Mouse (Mus musculus): ENCODE measurements around the gene Abca1. TPM values are rescaled to one million over a fixed set of nuclear protein-coding genes. Genes with fewer than 3 reads are reported as not detected.

The Abca1 gene
- polyA plus RNA-seq, 1 experiment from 2014 or later, result 11.0 TPM

GRCm38 (mm10) chr4:53083071-53083470, 76.6 kb downstream of the Abca1 start:
- no peaks in the 10 kb centered on the region for H3K27me3 ChIP-seq (ENCODE audit: insufficient read depth, low read length)
- no peak overlapping the region for H3K4me3 ChIP-seq (ENCODE audit: low read depth, low read length)
- no peak overlapping the region for H3K27ac ChIP-seq (ENCODE audit: low read depth)
- ATAC-seq (no peak), DNase-seq (no peak)
- WGBS (ENCODE audit: insufficient replicate concordance), result 73% methylated on average over 2 of the region's 2 CpGs
- peaks cover 72% of the 10 kb centered on the region for H3K36me3 ChIP-seq (replicated peaks; ENCODE audit: insufficient read depth, low read length)
- H3K9me3 ChIP-seq (ENCODE audit: low read length), result no peaks in the 10 kb centered on the region
- TF ChIP-seq CTCF (IDR thresholded peaks at IDR 0.05; ENCODE audit: low read depth) (no peak), EP300 (IDR thresholded peaks at IDR 0.05; ENCODE audit: low read depth) (no peak)
- H3K4me1 ChIP-seq (ENCODE audit: insufficient read depth), result no peaks in the 10 kb centered on the region
- H3K9ac ChIP-seq (replicated peaks), result no peak overlapping the region
- H3K4me2 ChIP-seq (ENCODE audit: low read depth, low read length), result no peak overlapping the region

- DNase-seq (no peak), ATAC-seq (no peak)
- peaks cover 77% of the 10 kb centered on the region for H3K36me3 ChIP-seq (replicated peaks; ENCODE audit: insufficient read depth, low read length)
- H3K4me3 ChIP-seq (ENCODE audit: low read depth, low read length), result no peak overlapping the region
- H3K9me3 ChIP-seq (ENCODE audit: low read length), result no peaks in the 10 kb centered on the region
- no peak for TF ChIP-seq CTCF (IDR thresholded peaks at IDR 0.05; ENCODE audit: low read depth)
- no peak for TF ChIP-seq EP300 (IDR thresholded peaks at IDR 0.05; ENCODE audit: low read depth)
- 73% methylated on average over 7 of the region's 7 CpGs for WGBS (ENCODE audit: insufficient replicate concordance)
- no peaks in the 10 kb centered on the region for H3K27me3 ChIP-seq (ENCODE audit: insufficient read depth, low read length)
- no peaks in the 10 kb centered on the region for H3K4me1 ChIP-seq (ENCODE audit: insufficient read depth)
- H3K27ac ChIP-seq (ENCODE audit: low read depth), result no peak overlapping the region
- no peak overlapping the region for H3K4me2 ChIP-seq (ENCODE audit: low read depth, low read length)
- no peak overlapping the region for H3K9ac ChIP-seq (replicated peaks)
Observed at GRCm38 (mm10) chr4:53082451-53082850, 77.2 kb downstream of the Abca1 start.

- Histone ChIP-seq H3K4me1 (ENCODE audit: insufficient read depth) (no peaks in the 10 kb centered on the region), H3K4me2 (ENCODE audit: low read depth, low read length) (no peak overlapping the region), H3K36me3 (replicated peaks; ENCODE audit: insufficient read depth, low read length) (peaks cover 81% of the 10 kb centered on the region), H3K27me3 (ENCODE audit: insufficient read depth, low read length) (no peaks in the 10 kb centered on the region), H3K4me3 (ENCODE audit: low read depth, low read length) (no peak overlapping the region), H3K27ac (ENCODE audit: low read depth) (no peak overlapping the region), H3K9me3 (ENCODE audit: low read length) (no peaks in the 10 kb centered on the region), H3K9ac (replicated peaks) (no peak overlapping the region)
- no peak for TF ChIP-seq CTCF (IDR thresholded peaks at IDR 0.05; ENCODE audit: low read depth)
- TF ChIP-seq EP300 (IDR thresholded peaks at IDR 0.05; ENCODE audit: low read depth), result no peak
- 72% methylated on average over 11 of the region's 11 CpGs for WGBS (ENCODE audit: insufficient replicate concordance)
- DNase-seq, result no peak
- ATAC-seq, result peak; percentile 43
Observed at GRCm38 (mm10) chr4:53081851-53082250, 77.8 kb downstream of the Abca1 start.

- no peak for DNase-seq
- no peaks in the 10 kb centered on the region for H3K27me3 ChIP-seq (ENCODE audit: insufficient read depth, low read length)
- H3K4me2 ChIP-seq (ENCODE audit: low read depth, low read length), result no peak overlapping the region
- TF ChIP-seq EP300 (IDR thresholded peaks at IDR 0.05; ENCODE audit: low read depth) (no peak), CTCF (IDR thresholded peaks at IDR 0.05; ENCODE audit: low read depth) (no peak)
- H3K27ac ChIP-seq (ENCODE audit: low read depth), result no peak overlapping the region
- H3K4me3 ChIP-seq (ENCODE audit: low read depth, low read length), result no peak overlapping the region
- H3K36me3 ChIP-seq (replicated peaks; ENCODE audit: insufficient read depth, low read length), result peaks cover 84% of the 10 kb centered on the region
- WGBS (ENCODE audit: insufficient replicate concordance), result 66% methylated on average over 3 of the region's 3 CpGs
- peak; percentile 25; the same call in 1 of the 2 replicates for ATAC-seq
- H3K9me3 ChIP-seq (ENCODE audit: low read length), result no peaks in the 10 kb centered on the region
- H3K4me1 ChIP-seq (ENCODE audit: insufficient read depth), result no peaks in the 10 kb centered on the region
- no peak overlapping the region for H3K9ac ChIP-seq (replicated peaks)
Observed at GRCm38 (mm10) chr4:53080290-53080689, 79.4 kb downstream of the Abca1 start.

- Histone ChIP-seq H3K27ac (ENCODE audit: low read depth) (no peak overlapping the region), H3K4me2 (ENCODE audit: low read depth, low read length) (no peak overlapping the region), H3K4me3 (ENCODE audit: low read depth, low read length) (no peak overlapping the region), H3K4me1 (ENCODE audit: insufficient read depth) (no peaks in the 10 kb centered on the region), H3K36me3 (replicated peaks; ENCODE audit: insufficient read depth, low read length) (peaks cover 78% of the 10 kb centered on the region), H3K9me3 (ENCODE audit: low read length) (no peaks in the 10 kb centered on the region), H3K27me3 (ENCODE audit: insufficient read depth, low read length) (no peaks in the 10 kb centered on the region), H3K9ac (replicated peaks) (no peak overlapping the region)
- ATAC-seq, result no peak
- DNase-seq, result no peak
- no peak for TF ChIP-seq EP300 (IDR thresholded peaks at IDR 0.05; ENCODE audit: low read depth)
- 63% methylated on average over 2 of the region's 2 CpGs for WGBS (ENCODE audit: insufficient replicate concordance)
Observed at GRCm38 (mm10) chr4:53078793-53079310, 80.8 kb downstream of the Abca1 start.

- H3K4me2 ChIP-seq (ENCODE audit: low read depth, low read length), result no peak overlapping the region
- H3K27ac ChIP-seq (ENCODE audit: low read depth), result no peak overlapping the region
- H3K9ac ChIP-seq (replicated peaks), result no peak overlapping the region
- H3K9me3 ChIP-seq (ENCODE audit: low read length), result no peaks in the 10 kb centered on the region
- 83% methylated on average over 4 of the region's 4 CpGs for WGBS (ENCODE audit: insufficient replicate concordance)
- peaks cover 65% of the 10 kb centered on the region for H3K36me3 ChIP-seq (replicated peaks; ENCODE audit: insufficient read depth, low read length)
- H3K4me3 ChIP-seq (ENCODE audit: low read depth, low read length), result no peak overlapping the region
- H3K27me3 ChIP-seq (ENCODE audit: insufficient read depth, low read length), result no peaks in the 10 kb centered on the region
- TF ChIP-seq CTCF (IDR thresholded peaks at IDR 0.05; ENCODE audit: low read depth) (no peak), EP300 (IDR thresholded peaks at IDR 0.05; ENCODE audit: low read depth) (no peak)
- no peak for ATAC-seq
- no peak for DNase-seq
- no peaks in the 10 kb centered on the region for H3K4me1 ChIP-seq (ENCODE audit: insufficient read depth)
Observed at GRCm38 (mm10) chr4:53076788-53077350, 82.8 kb downstream of the Abca1 start.
